ENCODE assay signal across 8 mouse cellular contexts in the genomic region with DNA sequence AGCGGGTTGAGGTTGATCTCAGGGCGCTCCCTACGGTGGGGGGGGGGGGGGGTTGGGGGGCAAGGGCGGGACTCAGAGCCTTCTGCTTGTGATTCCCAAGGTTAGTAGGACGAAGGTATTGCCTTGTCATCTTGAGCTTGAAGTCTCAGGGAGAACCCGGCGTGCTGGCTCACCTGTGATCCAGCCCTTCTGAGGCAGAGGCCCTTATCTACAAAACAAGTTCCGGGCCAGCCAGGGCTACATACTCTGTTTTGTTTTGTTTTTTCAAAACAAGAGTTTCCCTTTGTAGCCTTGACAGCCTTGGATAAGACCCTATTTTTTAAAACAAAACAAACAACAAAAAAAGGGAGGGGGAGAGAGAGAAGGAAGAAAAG. TPM values are rescaled to one million over a fixed set of nuclear protein-coding genes. Genes with fewer than 3 reads are reported as not detected.
A peak's percentile ranks its signal among the peaks of the same experiment; 100 is the strongest.
DNase-seq lines count a peak whose midpoint lies in the region; ATAC-seq and TF ChIP-seq lines count a peak whose summit lies in the region.

No protein-coding gene starts in this region.

- no peaks in the 10 kb centered on the region for H3K27me3 ChIP-seq in lung, embryonic 14.5 days (ENCODE audit: insufficient read depth, low read length)
- H3K27me3 ChIP-seq in embryonic facial prominence, embryonic 15.5 days, result no peaks in the 10 kb centered on the region
- no peaks in the 10 kb centered on the region for H3K27me3 ChIP-seq in intestine, embryonic 15.5 days (replicated peaks)
- H3K27me3 ChIP-seq in neural tube, embryonic 13.5 days, result no peaks in the 10 kb centered on the region

- no peak for DNase-seq in lung, embryonic 14.5 days
- DNase-seq in lung, adult 18-20 months, result no peak
- DNase-seq in layer of hippocampus, adult 9-11 months, result no peak
- no peak for DNase-seq in retina, postnatal 1 day
- DNase-seq in spleen, adult 18-20 months, result no peak

- no peak for ATAC-seq in lung, embryonic 14.5 days (ENCODE audit: insufficient read depth)
- ATAC-seq in embryonic facial prominence, embryonic 15.5 days (ENCODE audit: insufficient number of reproducible peaks, low FRiP score, low TSS enrichment, low read depth), result no peak
- no peak; the same call in 1 of the 2 replicates for ATAC-seq in intestine, embryonic 15.5 days
- no peak for ATAC-seq in neural tube, embryonic 13.5 days (ENCODE audit: low read depth)

- H3K9me3 ChIP-seq in lung, embryonic 14.5 days (ENCODE audit: low read depth, low read length), result no peaks in the 10 kb centered on the region
- H3K9me3 ChIP-seq in embryonic facial prominence, embryonic 15.5 days (replicated peaks), result no peaks in the 10 kb centered on the region
- no peaks in the 10 kb centered on the region for H3K9me3 ChIP-seq in intestine, embryonic 15.5 days
- H3K9me3 ChIP-seq in neural tube, embryonic 13.5 days, result no peaks in the 10 kb centered on the region

- TF ChIP-seq CTCF in lung, embryonic 14.5 days (IDR thresholded peaks at IDR 0.05; ENCODE audit: low read depth), result no peak

- peak overlapping the region; percentile 59 for H3K4me3 ChIP-seq in lung, embryonic 14.5 days (ENCODE audit: low read depth, low read length)
- H3K4me3 ChIP-seq in embryonic facial prominence, embryonic 15.5 days (replicated peaks), result peak overlapping the region; percentile 75
- peak overlapping the region; percentile 63 for H3K4me3 ChIP-seq in intestine, embryonic 15.5 days (replicated peaks)
- H3K4me3 ChIP-seq in neural tube, embryonic 13.5 days, result peak overlapping the region; percentile 69

- peak overlapping the region; percentile 94 for H3K4me2 ChIP-seq in lung, embryonic 14.5 days
- H3K4me2 ChIP-seq in embryonic facial prominence, embryonic 15.5 days (replicated peaks), result peak overlapping the region; percentile 100
- H3K4me2 ChIP-seq in intestine, embryonic 15.5 days (replicated peaks), result peak overlapping the region; percentile 99
- H3K4me2 ChIP-seq in neural tube, embryonic 13.5 days, result peak overlapping the region; percentile 98

- H3K27ac ChIP-seq in lung, embryonic 14.5 days (ENCODE audit: low read depth), result no peak overlapping the region
- H3K27ac ChIP-seq in embryonic facial prominence, embryonic 15.5 days (replicated peaks), result peak overlapping the region; percentile 88; the same call in 1 of the 2 replicates
- H3K27ac ChIP-seq in intestine, embryonic 15.5 days, result 0 out of 2 replicates have a peak overlapping the region, but pooled peaks have one; percentile 13
- peak overlapping the region; percentile 90; the same call in 1 of the 2 replicates for H3K27ac ChIP-seq in neural tube, embryonic 13.5 days (replicated peaks)

- H3K4me1 ChIP-seq in lung, embryonic 14.5 days (ENCODE audit: insufficient read depth), result no peaks in the 10 kb centered on the region
- H3K4me1 ChIP-seq in embryonic facial prominence, embryonic 15.5 days, result peaks cover 9% of the 10 kb centered on the region
- H3K4me1 ChIP-seq in intestine, embryonic 15.5 days (replicated peaks), result 0 out of 2 replicates have a peak, but pooled peaks cover 4% of the 10 kb centered on the region
- H3K4me1 ChIP-seq in neural tube, embryonic 13.5 days (replicated peaks), result peaks cover 11% of the 10 kb centered on the region

- no peak overlapping the region for H3K9ac ChIP-seq in lung, embryonic 14.5 days
- no peak overlapping the region for H3K9ac ChIP-seq in embryonic facial prominence, embryonic 15.5 days
- no peak overlapping the region; the same call in 1 of the 2 replicates for H3K9ac ChIP-seq in intestine, embryonic 15.5 days
- H3K9ac ChIP-seq in neural tube, embryonic 13.5 days, result peak overlapping the region; percentile 87; the same call in 1 of the 2 replicates

- no peaks in the 10 kb centered on the region for H3K36me3 ChIP-seq in lung, embryonic 14.5 days (ENCODE audit: insufficient read depth)
- H3K36me3 ChIP-seq in embryonic facial prominence, embryonic 15.5 days, result no peaks in the 10 kb centered on the region
- H3K36me3 ChIP-seq in intestine, embryonic 15.5 days, result no peaks in the 10 kb centered on the region
- H3K36me3 ChIP-seq in neural tube, embryonic 13.5 days, result no peaks in the 10 kb centered on the region

- WGBS in lung, embryonic 14.5 days, result under 1% methylated on average over 8 of the region's 8 CpGs
- WGBS in embryonic facial prominence, embryonic 15.5 days, result 4% methylated on average over 7 of the region's 8 CpGs
- whole genome bisulfite sequencing in intestine, embryonic 15.5 days, result under 1% methylated on average over 8 of the region's 8 CpGs
- 2% methylated on average over 8 of the region's 8 CpGs for WGBS in neural tube, embryonic 13.5 days

RNA-seq across cellular contexts. Expression of a gene that starts 0.3 kb away (rescaled TPM):
- 39.0 and 39.6 TPM in 2 replicates for polyA plus RNA-seq in lung, embryonic 14.5 days (2014; fragmentation: Nextera tagmentation; extraction: Ambion mirVana)
- 35.9 and 39.6 TPM in 2 replicates for polyA plus RNA-seq in embryonic facial prominence, embryonic 15.5 days (2015; fragmentation: Nextera tagmentation; extraction: Ambion mirVana)
- polyA plus RNA-seq in intestine, embryonic 15.5 days (2015; fragmentation: Nextera tagmentation; extraction: Ambion mirVana), result 22.5 and 23.2 TPM in 2 replicates
- polyA plus RNA-seq in neural tube, embryonic 13.5 days (2015; fragmentation: Nextera tagmentation; extraction: Ambion mirVana), result 62.2 and 75.2 TPM in 2 replicates

RNA-seq across cellular contexts. Expression of a gene that starts 19.3 kb away (rescaled TPM):
- polyA plus RNA-seq in lung, embryonic 14.5 days (2014; fragmentation: Nextera tagmentation; extraction: Ambion mirVana), result not detected in 2 replicates
- polyA plus RNA-seq in embryonic facial prominence, embryonic 15.5 days (2015; fragmentation: Nextera tagmentation; extraction: Ambion mirVana), result not detected in 2 replicates
- not detected in 2 replicates for polyA plus RNA-seq in intestine, embryonic 15.5 days (2015; fragmentation: Nextera tagmentation; extraction: Ambion mirVana)
- polyA plus RNA-seq in neural tube, embryonic 13.5 days (2015; fragmentation: Nextera tagmentation; extraction: Ambion mirVana), result not detected in 2 replicates

RNA-seq across cellular contexts. Expression of a gene that starts 24.5 kb away (rescaled TPM):
- polyA plus RNA-seq in lung, embryonic 14.5 days (2014; fragmentation: Nextera tagmentation; extraction: Ambion mirVana), result 10.1 and 11.8 TPM in 2 replicates
- 17.5 and 19.3 TPM in 2 replicates for polyA plus RNA-seq in embryonic facial prominence, embryonic 15.5 days (2015; fragmentation: Nextera tagmentation; extraction: Ambion mirVana)
- polyA plus RNA-seq in intestine, embryonic 15.5 days (2015; fragmentation: Nextera tagmentation; extraction: Ambion mirVana), result 11.7 and 12.9 TPM in 2 replicates
- 117 and 127 TPM in 2 replicates for polyA plus RNA-seq in neural tube, embryonic 13.5 days (2015; fragmentation: Nextera tagmentation; extraction: Ambion mirVana)

RNA-seq across cellular contexts. Expression of a gene that starts 26.6 kb away (rescaled TPM):
- 92.5 and 93.1 TPM in 2 replicates for polyA plus RNA-seq in lung, embryonic 14.5 days (2014; fragmentation: Nextera tagmentation; extraction: Ambion mirVana)
- 75.5 and 82.1 TPM in 2 replicates for polyA plus RNA-seq in embryonic facial prominence, embryonic 15.5 days (2015; fragmentation: Nextera tagmentation; extraction: Ambion mirVana)
- 76.1 and 79.6 TPM in 2 replicates for polyA plus RNA-seq in intestine, embryonic 15.5 days (2015; fragmentation: Nextera tagmentation; extraction: Ambion mirVana)
- 45.0 and 46.7 TPM in 2 replicates for polyA plus RNA-seq in neural tube, embryonic 13.5 days (2015; fragmentation: Nextera tagmentation; extraction: Ambion mirVana)

RNA-seq across cellular contexts. Expression of a gene that starts 35.0 kb away (rescaled TPM):
- polyA plus RNA-seq in lung, embryonic 14.5 days (2014; fragmentation: Nextera tagmentation; extraction: Ambion mirVana), result 74.4 and 89.5 TPM in 2 replicates
- 64.2 and 65.3 TPM in 2 replicates for polyA plus RNA-seq in embryonic facial prominence, embryonic 15.5 days (2015; fragmentation: Nextera tagmentation; extraction: Ambion mirVana)
- 65.5 and 80.4 TPM in 2 replicates for polyA plus RNA-seq in intestine, embryonic 15.5 days (2015; fragmentation: Nextera tagmentation; extraction: Ambion mirVana)
- 78.6 and 80.6 TPM in 2 replicates for polyA plus RNA-seq in neural tube, embryonic 13.5 days (2015; fragmentation: Nextera tagmentation; extraction: Ambion mirVana)
